Mouse (Mus musculus) lung, embryonic 15.5 days (tissue): ENCODE results near the gene Prl7a2. TPM values are rescaled to one million over a fixed set of nuclear protein-coding genes. Genes with fewer than 3 reads are reported as not detected.

Experiments used
- ATAC-seq: fragments of 200-750 bp; cut with Nextera tagmentation; 2 replicates; pipeline ENCODE4 v1.8.0; 2017; ENCODE audit warnings: moderate number of reproducible peaks, borderline replicate concordance; ENCODE audit not compliant: low FRiP score, low TSS enrichment; ENCODE audit errors: extremely low read depth
- H3K27ac ChIP-seq: fragments of 300-500 bp; sonication (generic); 2 replicates; pipeline ENCODE4 v1.5.1; 2015; ENCODE audit warnings: moderate library complexity, mild to moderate bottlenecking, inconsistent platforms
- H3K27me3 ChIP-seq: fragments of 300-500 bp; sonication (generic); 2 replicates; pipeline ENCODE4 v1.6.1; 2015; ENCODE audit warnings: inconsistent platforms
- H3K36me3 ChIP-seq: fragments of 300-500 bp; sonication (generic); 2 replicates; pipeline ENCODE4 v1.6.1; 2015; ENCODE audit warnings: inconsistent platforms
- H3K4me1 ChIP-seq: fragments of 300-500 bp; sonication (generic); 2 replicates; pipeline ENCODE4 v1.6.1; 2015; ENCODE audit warnings: inconsistent platforms
- H3K4me2 ChIP-seq: fragments of 300-500 bp; sonication (generic); 2 replicates; pipeline ENCODE4 v1.6.1; 2015; ENCODE audit warnings: inconsistent platforms, mild to moderate bottlenecking, moderate library complexity
- H3K4me3 ChIP-seq: fragments of 300-500 bp; sonication (generic); 2 replicates; pipeline ENCODE4 v1.5.1; 2015; ENCODE audit warnings: mild to moderate bottlenecking, inconsistent platforms
- H3K9ac ChIP-seq: fragments of 300-500 bp; sonication (generic); 2 replicates; pipeline ENCODE4 v1.6.1; 2015; ENCODE audit warnings: inconsistent platforms
- H3K9me3 ChIP-seq: fragments of 300-500 bp; sonication (generic); 2 replicates; pipeline ENCODE4 v1.6.1; 2016; ENCODE audit warnings: inconsistent platforms
- WGBS: fragments of 180-500 bp; shearing (Covaris S2); methylation state at CpG from one replicate; pipeline ENCODE4 v1.1.7; 2015; 5-methylcytosine and 5-hydroxymethylcytosine counted together
- polyA plus RNA-seq: library from polyadenylated mRNA; unstranded; fragments of >200 nt; fragmentation: Nextera tagmentation; extraction: Ambion mirVana; gene quantifications from 2 replicates; pipeline ENCODE4 v1.2.1, GENCODE M21; 2015

Prl7a2 gene
- not detected in 2 replicates for polyA plus RNA-seq

DNA sequence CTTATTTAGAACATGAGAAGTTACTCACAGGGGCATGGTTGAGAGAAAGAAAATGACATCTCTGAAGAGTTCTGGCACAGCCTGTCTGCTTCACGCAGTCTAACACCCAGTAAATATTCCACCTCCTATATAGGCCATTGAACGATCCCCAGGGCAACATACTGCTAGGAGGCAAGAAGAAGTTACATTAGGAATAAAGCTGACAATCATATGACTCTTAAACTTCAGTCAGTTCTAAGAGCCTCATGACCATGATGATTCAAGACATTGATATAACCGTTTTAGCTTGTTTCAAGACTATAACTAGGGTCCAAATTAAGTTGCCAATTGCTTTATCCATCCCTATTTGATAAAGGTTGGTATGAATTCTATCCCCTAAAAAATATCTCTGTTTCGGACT is at the start of gene Prl7a2:
Gene Prl7a2 (minus strand): TSS at position 101 of the 400 bp plus-strand sequence.
- Histone ChIP-seq H3K27me3 (no peaks in the 10 kb centered on the region), H3K9ac (no peak within 1 kb of the TSS), H3K36me3 (no peaks in the 10 kb centered on the region), H3K9me3 (no peaks in the 10 kb centered on the region), H3K4me2 (no peak within 1 kb of the TSS), H3K4me1 (no peaks in the 10 kb centered on the region), H3K4me3 (no peak within 1 kb of the TSS), H3K27ac (no peak within 1 kb of the TSS)
- 77% methylated on average over 4 of the region's 4 CpGs for WGBS
- ATAC-seq: no peak

DNA sequence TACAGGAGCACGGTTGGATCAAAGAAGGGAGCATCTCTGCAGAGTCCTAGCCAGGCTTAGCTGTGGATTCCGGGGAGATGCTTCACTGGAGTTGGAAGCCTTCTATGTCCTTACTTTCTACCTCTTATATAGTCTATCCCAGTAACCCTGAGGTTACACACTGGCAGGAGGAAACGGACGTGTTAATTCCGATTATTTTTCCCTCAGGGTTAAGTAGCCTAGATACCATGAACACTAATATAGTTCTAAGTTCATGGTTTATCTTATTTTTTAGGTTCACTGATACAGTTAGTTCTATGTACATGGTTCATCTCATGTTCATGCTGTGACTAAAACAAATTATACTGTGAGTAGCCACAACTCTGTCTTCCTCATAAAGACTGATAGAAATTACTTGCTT is 48.8 kb upstream of the Prl7a2 start, which contains the start of gene Prl7d1:
Gene Prl7d1 (minus strand): TSS at position 101 of the 400 bp plus-strand sequence.
- Histone ChIP-seq H3K9ac (no peak within 1 kb of the TSS), H3K9me3 (no peaks in the 10 kb centered on the region), H3K27me3 (no peaks in the 10 kb centered on the region), H3K27ac (no peak within 1 kb of the TSS), H3K4me3 (no peak within 1 kb of the TSS), H3K4me2 (no peak within 1 kb of the TSS), H3K4me1 (no peaks in the 10 kb centered on the region), H3K36me3 (no peaks in the 10 kb centered on the region)
- no peak for ATAC-seq
- 75% methylated on average over 5 of the region's 5 CpGs for whole genome bisulfite sequencing

DNA sequence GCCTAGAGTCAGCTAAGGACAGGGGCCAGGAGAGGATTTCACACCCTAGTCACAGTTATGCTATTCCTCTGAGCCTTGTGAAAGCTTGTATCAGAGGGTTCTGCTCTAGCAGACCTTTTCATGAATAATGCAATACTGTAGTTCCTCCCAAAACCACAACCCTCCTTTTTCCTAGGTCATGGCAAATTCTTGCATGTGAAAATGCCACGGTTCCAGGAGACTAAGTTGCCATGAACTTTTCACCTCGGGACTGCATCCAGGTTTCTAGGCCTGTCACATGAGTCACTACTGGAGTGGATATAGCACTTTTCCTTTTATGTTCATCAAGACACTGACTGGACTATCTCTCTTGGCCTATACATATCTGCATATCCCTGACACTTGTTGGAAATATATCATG is 38.7 kb upstream of the Prl7a2 start:
- Histone ChIP-seq H3K4me1 (no peaks in the 10 kb centered on the region), H3K27ac (no peak overlapping the region), H3K27me3 (no peaks in the 10 kb centered on the region), H3K9me3 (no peaks in the 10 kb centered on the region), H3K9ac (no peak overlapping the region), H3K36me3 (no peaks in the 10 kb centered on the region), H3K4me3 (no peak overlapping the region), H3K4me2 (no peak overlapping the region)
- no peak for ATAC-seq
- WGBS: 60% methylated on average over 2 of the region's 2 CpGs

DNA sequence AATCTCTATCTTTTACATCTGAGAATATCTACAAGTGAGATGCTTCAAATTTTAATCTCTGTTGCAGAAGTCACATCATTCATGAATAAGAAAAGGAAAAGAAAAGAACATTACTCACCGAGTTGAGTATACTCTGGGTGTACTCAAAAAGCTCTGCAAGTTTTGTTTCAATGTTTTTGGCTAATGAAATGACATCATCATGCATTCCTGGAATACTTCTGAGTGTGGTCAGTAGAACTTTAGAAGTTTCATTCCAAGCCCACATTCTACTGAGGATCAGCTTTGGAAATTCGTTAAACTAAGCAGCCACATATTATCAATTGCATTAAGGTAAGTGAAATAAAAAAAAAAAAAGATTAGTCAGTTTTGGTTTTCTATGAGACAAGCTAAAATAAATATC is 7.1 kb downstream of the Prl7a2 start:
- no peak overlapping the region for H3K4me2 ChIP-seq
- H3K4me3 ChIP-seq: no peak overlapping the region
- H3K36me3 ChIP-seq: no peaks in the 10 kb centered on the region
- ATAC-seq: no peak
- no peak overlapping the region for H3K27ac ChIP-seq
- no peaks in the 10 kb centered on the region for H3K4me1 ChIP-seq
- whole genome bisulfite sequencing: 45% methylated on average over 2 of the region's 2 CpGs
- no peaks in the 10 kb centered on the region for H3K9me3 ChIP-seq
- no peak overlapping the region for H3K9ac ChIP-seq
- H3K27me3 ChIP-seq: no peaks in the 10 kb centered on the region

- H3K27me3 ChIP-seq: no peaks in the 10 kb centered on the region
- H3K9ac ChIP-seq: no peak within 1 kb of the TSS
- H3K9me3 ChIP-seq: no peaks in the 10 kb centered on the region
- WGBS: 92% methylated on average over 3 of the region's 3 CpGs
- no peaks in the 10 kb centered on the region for H3K36me3 ChIP-seq
- no peak for ATAC-seq
- no peak within 1 kb of the TSS for H3K4me2 ChIP-seq
- no peaks in the 10 kb centered on the region for H3K4me1 ChIP-seq
- H3K27ac ChIP-seq: no peak within 1 kb of the TSS
- no peak within 1 kb of the TSS for H3K4me3 ChIP-seq
These were observed 25.4 kb downstream of the Prl7a2 start, which contains the start of gene Prl7a1 for GRCm38 (mm10) chr13:27642393-27642792. TSS of gene Prl7a1 (minus strand) at chr13:27642493.

- H3K36me3 ChIP-seq: no peaks in the 10 kb centered on the region
- H3K9me3 ChIP-seq: no peaks in the 10 kb centered on the region
- no peaks in the 10 kb centered on the region for H3K4me1 ChIP-seq
- no peaks in the 10 kb centered on the region for H3K27me3 ChIP-seq
- no peak within 1 kb of the TSS for H3K4me3 ChIP-seq
- WGBS: 69% methylated on average over 4 of the region's 4 CpGs
- H3K9ac ChIP-seq: no peak within 1 kb of the TSS
- ATAC-seq: no peak
- no peak within 1 kb of the TSS for H3K27ac ChIP-seq
- no peak within 1 kb of the TSS for H3K4me2 ChIP-seq
These were observed 57.4 kb downstream of the Prl7a2 start, which contains the start of gene Prl7b1 for GRCm38 (mm10) chr13:27610482-27610881. TSS of gene Prl7b1 (minus strand) at chr13:27610582.

Other genes starting within 250 kb of the Prl7a2 start
- gene Prl8a6, start 229.3 kb downstream of the Prl7a2 start, polyA plus RNA-seq: not detected in 2 replicates
- gene Prl8a8, start 154.8 kb downstream of the Prl7a2 start, polyA plus RNA-seq: not detected in 2 replicates
- not detected in 2 replicates for gene Prl8a9, start 103.4 kb downstream of the Prl7a2 start, polyA plus RNA-seq
- gene Prl8a1, start 85.9 kb downstream of the Prl7a2 start, polyA plus RNA-seq: not detected in 2 replicates
- not detected in 2 replicates for gene Prl7b1, start 57.5 kb downstream of the Prl7a2 start, polyA plus RNA-seq
- gene Prl7a1, start 25.5 kb downstream of the Prl7a2 start, polyA plus RNA-seq: not detected in 2 replicates
- gene Prl7d1, start 48.7 kb upstream of the Prl7a2 start, polyA plus RNA-seq: not detected in 2 replicates
- gene Prl7c1, start 112.8 kb upstream of the Prl7a2 start, polyA plus RNA-seq: not detected in 2 replicates
- not detected in 2 replicates for gene Prl2a1, start 133.6 kb upstream of the Prl7a2 start, polyA plus RNA-seq
- not detected in 2 replicates for gene Prl2c1, start 181.3 kb upstream of the Prl7a2 start, polyA plus RNA-seq